Mouse (Mus musculus) neural tube, embryonic 12.5 days (tissue): ENCODE measurements around the gene Cavin2. TPM values are rescaled to one million over a fixed set of nuclear protein-coding genes. Genes with fewer than 3 reads are reported as not detected.

Experiments
- ATAC-seq: fragments of 200-750 bp; cut with Nextera tagmentation; 2 replicates; pipeline ENCODE4 v1.8.0; 2017; ENCODE audit warnings: low read depth, mild to moderate bottlenecking, moderate TSS enrichment, moderate library complexity; ENCODE audit not compliant: low FRiP score
- H3K27ac ChIP-seq: fragments of 300-500 bp; sonication (generic); 2 replicates; pipeline ENCODE4 v1.5.1; 2016
- H3K27me3 ChIP-seq: fragments of 300-500 bp; sonication (generic); replicated peaks from 2 replicates; pipeline ENCODE4 v1.6.1; 2016; ENCODE audit warnings: mild to moderate bottlenecking
- H3K36me3 ChIP-seq: fragments of 300-500 bp; sonication (generic); 2 replicates; pipeline ENCODE4 v1.6.1; 2016; ENCODE audit warnings: mild to moderate bottlenecking
- H3K4me1 ChIP-seq: fragments of 300-500 bp; sonication (generic); 2 replicates; pipeline ENCODE4 v1.6.1; 2016
- H3K4me2 ChIP-seq: fragments of 300-500 bp; sonication (generic); replicated peaks from 2 replicates; pipeline ENCODE4 v1.6.1; 2016; ENCODE audit warnings: mild to moderate bottlenecking
- H3K4me3 ChIP-seq: fragments of 300-500 bp; sonication (generic); 2 replicates; pipeline ENCODE4 v1.5.1; 2016
- H3K9ac ChIP-seq: fragments of 300-500 bp; sonication (generic); 2 replicates; pipeline ENCODE4 v1.6.1; 2016; ENCODE audit warnings: mild to moderate bottlenecking
- H3K9me3 ChIP-seq: fragments of 300-500 bp; sonication (generic); 2 replicates; pipeline ENCODE4 v1.6.1; 2016; ENCODE audit warnings: mild to moderate bottlenecking
- WGBS: fragments of 180-500 bp; shearing (Covaris S2); methylation state at CpG from one replicate; pipeline ENCODE4 v1.1.7; 2016; 5-methylcytosine and 5-hydroxymethylcytosine counted together
- polyA plus RNA-seq: library from polyadenylated mRNA; unstranded; fragments of >200 nt; fragmentation: Nextera tagmentation; extraction: Ambion mirVana; gene quantifications from 2 replicates; pipeline ENCODE4 v1.2.1, GENCODE M21; 2016

The Cavin2 gene
- polyA plus RNA-seq, 1 experiment from 2014 or later = 7.8 TPM

DNA sequence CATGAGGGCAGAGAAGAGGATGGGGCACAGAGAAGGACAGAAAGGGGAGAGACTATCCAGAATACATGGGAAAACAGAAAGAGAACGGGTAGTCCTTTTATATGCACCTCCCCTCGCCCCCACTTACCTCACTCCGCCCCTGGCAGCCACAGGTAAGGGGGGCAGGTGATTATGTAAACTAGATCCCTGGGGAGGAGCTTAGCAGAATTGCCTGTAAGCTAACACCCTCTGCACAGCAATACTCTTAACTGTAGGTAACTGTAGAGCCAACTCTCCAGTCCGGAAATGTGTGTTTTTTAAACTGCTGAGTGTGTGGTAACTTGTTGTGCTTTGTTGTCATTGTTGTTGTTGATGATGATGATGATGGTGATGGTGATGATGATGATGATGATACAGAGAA is 17.1 kb upstream of the Cavin2 start:
- 55% methylated on average over 4 of the region's 4 CpGs for WGBS
- no peak for ATAC-seq

DNA sequence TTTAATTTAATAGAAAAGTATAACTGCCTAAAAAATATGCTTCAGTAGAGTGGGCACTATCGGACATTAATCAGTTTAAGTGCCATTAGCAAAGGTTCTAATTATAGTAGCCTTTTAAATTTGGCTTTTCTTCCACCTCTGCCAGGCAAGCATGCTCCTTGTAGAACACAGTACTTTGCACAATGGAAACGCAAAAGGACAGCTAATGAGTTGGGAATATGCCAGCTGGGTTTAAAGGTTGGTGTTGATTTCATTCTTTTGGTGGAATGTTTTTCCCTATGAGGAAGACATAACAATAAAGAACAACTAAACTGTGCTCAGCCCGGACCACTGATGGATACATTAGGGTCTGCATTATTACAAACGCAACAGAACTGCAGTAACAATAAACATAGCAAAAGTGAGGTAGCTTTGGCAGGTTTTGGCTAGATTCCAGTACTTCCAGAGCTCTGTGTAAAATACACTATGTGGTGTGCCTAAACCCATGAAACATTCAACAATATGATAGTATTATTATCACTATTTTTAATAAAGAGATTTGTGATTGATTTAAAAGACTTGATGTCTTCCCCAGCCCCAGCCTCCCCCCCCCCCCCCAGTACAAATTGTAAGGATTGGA is 16.2 kb upstream of the Cavin2 start:
- no peak overlapping the region for H3K4me3 ChIP-seq
- no peak overlapping the region for H3K9ac ChIP-seq
- no peak overlapping the region for H3K27ac ChIP-seq
- H3K4me1 ChIP-seq = no peaks in the 10 kb centered on the region
- H3K9me3 ChIP-seq = no peaks in the 10 kb centered on the region
- H3K36me3 ChIP-seq = no peaks in the 10 kb centered on the region
- no peak for ATAC-seq
- 78% methylated on average over 4 of the region's 4 CpGs for WGBS
- no peak overlapping the region for H3K4me2 ChIP-seq
- no peaks in the 10 kb centered on the region for H3K27me3 ChIP-seq

More for the DNA sequence above, 17.1 kb upstream of the Cavin2 start:
- Histone ChIP-seq H3K27me3 (no peaks in the 10 kb centered on the region), H3K4me3 (no peak overlapping the region), H3K9me3 (no peaks in the 10 kb centered on the region), H3K36me3 (no peaks in the 10 kb centered on the region), H3K9ac (no peak overlapping the region), H3K4me2 (no peak overlapping the region), H3K27ac (no peak overlapping the region), H3K4me1 (0 out of 2 replicates have a peak, but pooled peaks cover 2% of the 10 kb centered on the region)

DNA sequence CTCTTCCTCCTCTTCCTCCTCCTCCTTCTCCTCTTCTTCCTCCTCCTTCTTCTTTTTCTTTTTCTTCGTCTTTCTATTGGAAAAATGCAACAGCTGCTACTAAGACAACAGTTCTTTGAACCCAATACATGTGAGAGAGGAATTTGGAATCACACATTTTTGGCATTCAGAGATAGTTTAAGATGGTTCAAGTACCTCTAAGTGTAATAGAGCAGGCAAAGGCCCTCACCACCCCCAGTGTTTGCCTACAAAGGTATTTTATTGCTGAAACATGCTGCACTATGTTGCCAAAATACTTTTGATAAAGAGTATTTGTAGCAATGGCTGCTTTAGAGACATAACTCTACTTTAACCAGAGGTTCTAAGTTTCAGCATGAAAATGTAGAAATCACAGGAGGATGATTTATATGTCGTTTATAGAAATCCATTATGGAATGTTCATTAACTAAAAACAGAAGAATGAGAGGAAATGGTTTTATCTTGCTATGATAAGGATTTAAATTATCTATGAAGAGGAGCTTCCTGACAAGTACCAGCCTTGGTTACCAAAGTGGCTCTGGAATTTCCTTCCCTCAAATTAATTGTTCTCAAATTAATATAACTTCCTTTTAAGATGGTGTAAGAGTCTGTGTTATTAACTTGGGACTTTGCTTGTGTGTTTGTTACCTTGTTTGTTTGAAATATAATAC is 10.9 kb upstream of the Cavin2 start:
- H3K9ac ChIP-seq = no peak overlapping the region
- no peaks in the 10 kb centered on the region for H3K36me3 ChIP-seq
- H3K27ac ChIP-seq = no peak overlapping the region
- no peaks in the 10 kb centered on the region for H3K27me3 ChIP-seq
- H3K4me1 ChIP-seq = no peaks in the 10 kb centered on the region
- H3K9me3 ChIP-seq = no peaks in the 10 kb centered on the region
- no peak overlapping the region for H3K4me3 ChIP-seq
- no peak overlapping the region for H3K4me2 ChIP-seq
- WGBS = 88% methylated on average over 2 of the region's 2 CpGs
- ATAC-seq = no peak

DNA sequence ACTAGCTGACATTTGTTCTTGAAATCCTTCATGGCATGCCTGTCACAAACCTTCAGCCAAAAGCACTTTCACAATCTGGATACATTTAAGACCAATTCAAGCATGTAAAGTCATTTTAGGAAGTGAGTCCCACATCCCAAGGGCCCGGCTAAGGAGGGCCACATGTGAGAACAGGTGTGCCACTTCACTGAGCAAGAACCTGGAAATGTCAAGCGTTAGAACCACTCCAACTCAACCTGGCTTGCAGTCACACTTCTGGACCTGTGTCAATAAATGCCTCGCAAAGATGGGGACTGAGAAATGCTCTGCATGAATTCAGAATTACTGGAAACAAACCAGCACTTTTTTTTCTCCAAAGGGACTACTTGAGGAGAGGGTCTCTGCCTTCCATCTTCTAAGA is 725 bp upstream of the Cavin2 start:
- Histone ChIP-seq H3K4me1 (peaks cover 10% of the 10 kb centered on the region; the same call in 1 of the 2 replicates), H3K4me2 (no peak overlapping the region), H3K36me3 (no peaks in the 10 kb centered on the region), H3K27ac (no peak overlapping the region), H3K4me3 (no peak overlapping the region), H3K27me3 (no peaks in the 10 kb centered on the region), H3K9ac (no peak overlapping the region), H3K9me3 (no peaks in the 10 kb centered on the region)
- ATAC-seq = no peak
- 87% methylated on average over 3 of the region's 3 CpGs for WGBS

GRCm38 (mm10) chr1:51289620-51290445 is 907 bp downstream of the Cavin2 start:
- no peaks in the 10 kb centered on the region for H3K9me3 ChIP-seq
- peak; percentile 39; the same call in 1 of the 2 replicates for ATAC-seq
- H3K4me1 ChIP-seq = peaks cover 10% of the 10 kb centered on the region; the same call in 1 of the 2 replicates
- H3K4me2 ChIP-seq = no peak overlapping the region
- no peaks in the 10 kb centered on the region for H3K36me3 ChIP-seq
- 87% methylated on average over 17 of the region's 17 CpGs for WGBS
- no peaks in the 10 kb centered on the region for H3K27me3 ChIP-seq
- H3K27ac ChIP-seq = no peak overlapping the region
- H3K4me3 ChIP-seq = no peak overlapping the region
- no peak overlapping the region for H3K9ac ChIP-seq

DNA sequence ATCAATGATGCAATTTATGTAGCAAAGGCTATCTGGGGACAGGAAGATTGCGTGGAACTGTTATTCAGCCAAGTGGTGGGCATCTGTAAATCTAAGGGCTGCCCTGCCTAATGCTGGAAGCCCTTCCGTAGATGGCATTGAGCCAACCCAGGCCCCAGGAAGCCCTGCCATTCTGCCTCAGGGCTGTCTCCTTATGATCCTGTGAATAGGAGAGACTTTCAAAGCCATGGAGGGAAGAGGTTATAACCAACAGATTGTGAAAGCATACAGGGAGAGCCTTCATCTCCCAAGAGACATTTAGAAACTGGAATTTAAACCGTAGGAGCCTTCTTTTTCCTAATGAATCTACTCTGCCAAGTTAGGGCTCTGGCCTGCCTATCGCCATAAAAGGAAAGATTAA is 1.7 kb downstream of the Cavin2 start:
- H3K9me3 ChIP-seq = no peaks in the 10 kb centered on the region
- WGBS = 50% methylated on average over 4 of the region's 4 CpGs
- no peak overlapping the region for H3K4me2 ChIP-seq
- peaks cover 10% of the 10 kb centered on the region; the same call in 1 of the 2 replicates for H3K4me1 ChIP-seq
- H3K27me3 ChIP-seq = no peaks in the 10 kb centered on the region
- H3K36me3 ChIP-seq = no peaks in the 10 kb centered on the region
- no peak overlapping the region for H3K9ac ChIP-seq
- H3K4me3 ChIP-seq = no peak overlapping the region
- no peak overlapping the region for H3K27ac ChIP-seq
- peak; percentile 76 for ATAC-seq

DNA sequence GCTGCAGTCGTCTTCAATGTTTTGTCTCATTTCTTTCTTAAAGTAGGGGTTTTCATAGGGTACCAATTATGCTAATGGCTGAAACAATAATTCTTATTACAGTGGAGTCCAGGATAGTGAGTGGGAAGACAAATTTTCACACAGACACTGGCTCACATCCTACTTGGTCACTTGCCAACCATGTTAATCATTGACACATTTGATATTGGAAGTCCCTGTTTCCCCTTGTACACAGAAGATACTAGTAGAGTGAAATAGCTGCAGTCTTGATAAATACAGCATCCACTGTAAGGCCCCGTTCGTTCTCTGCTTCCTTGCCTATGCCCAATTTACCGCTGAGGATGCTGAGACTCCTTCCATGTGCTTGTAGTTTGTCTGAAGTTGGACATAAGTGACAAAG is 3.4 kb downstream of the Cavin2 start:
- no peaks in the 10 kb centered on the region for H3K9me3 ChIP-seq
- ATAC-seq = no peak
- no peak overlapping the region for H3K27ac ChIP-seq
- no peak overlapping the region for H3K9ac ChIP-seq
- WGBS = 93% methylated on average over 4 of the region's 4 CpGs
- no peaks in the 10 kb centered on the region for H3K27me3 ChIP-seq
- H3K36me3 ChIP-seq = no peaks in the 10 kb centered on the region
- H3K4me1 ChIP-seq = peaks cover 10% of the 10 kb centered on the region; the same call in 1 of the 2 replicates
- H3K4me2 ChIP-seq = no peak overlapping the region
- no peak overlapping the region for H3K4me3 ChIP-seq

DNA sequence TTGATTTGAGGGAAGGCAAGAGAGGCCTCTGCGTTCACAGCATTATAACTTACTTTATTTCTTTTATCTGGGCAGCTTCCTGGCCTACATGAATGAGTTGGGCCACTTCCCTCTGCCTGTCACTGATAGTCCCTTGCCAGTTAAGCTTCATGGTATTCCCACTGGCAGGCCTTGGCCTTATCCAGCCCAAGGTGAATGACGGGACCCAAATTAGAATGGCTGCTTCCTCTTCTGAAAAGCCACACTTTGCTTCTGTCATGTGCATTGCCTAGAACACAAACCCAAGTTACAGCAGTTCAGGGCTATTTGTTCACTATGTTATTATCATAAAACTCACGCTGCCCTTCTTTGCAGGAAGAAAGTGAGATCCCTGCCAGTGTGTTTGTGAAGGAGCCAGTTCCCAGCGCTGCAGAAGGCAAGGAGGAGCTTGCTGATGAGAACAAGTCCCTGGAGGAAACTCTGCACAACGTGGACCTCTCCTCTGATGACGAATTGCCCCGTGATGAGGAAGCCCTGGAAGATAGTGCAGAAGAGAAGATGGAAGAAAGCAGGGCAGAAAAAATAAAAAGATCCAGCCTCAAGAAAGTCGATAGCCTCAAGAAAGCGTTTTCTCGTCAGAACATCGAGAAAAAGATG is 11.5 kb downstream of the Cavin2 start:
- Histone ChIP-seq H3K4me1 (no peaks in the 10 kb centered on the region), H3K9ac (no peak overlapping the region), H3K27me3 (no peaks in the 10 kb centered on the region), H3K27ac (no peak overlapping the region), H3K9me3 (no peaks in the 10 kb centered on the region), H3K4me2 (no peak overlapping the region), H3K4me3 (no peak overlapping the region), H3K36me3 (no peaks in the 10 kb centered on the region)
- WGBS = 84% methylated on average over 11 of the region's 11 CpGs
- ATAC-seq = no peak

GRCm38 (mm10) chr1:51307056-51307455 is 18.1 kb downstream of the Cavin2 start:
- WGBS = 86% methylated on average over 3 of the region's 3 CpGs
- Histone ChIP-seq H3K4me2 (no peak overlapping the region), H3K4me1 (no peaks in the 10 kb centered on the region), H3K27me3 (no peaks in the 10 kb centered on the region), H3K9ac (no peak overlapping the region), H3K9me3 (no peaks in the 10 kb centered on the region), H3K36me3 (no peaks in the 10 kb centered on the region), H3K27ac (no peak overlapping the region), H3K4me3 (no peak overlapping the region)
- no peak for ATAC-seq

GRCm38 (mm10) chr1:51315476-51315875 is 26.6 kb downstream of the Cavin2 start:
- WGBS = 52% methylated on average over 2 of the region's 2 CpGs
- 0 out of 2 replicates have a peak, but pooled peaks cover 2% of the 10 kb centered on the region for H3K4me1 ChIP-seq
- ATAC-seq = no peak
- H3K27ac ChIP-seq = no peak overlapping the region
- H3K9me3 ChIP-seq = no peaks in the 10 kb centered on the region
- no peak overlapping the region for H3K4me3 ChIP-seq
- H3K36me3 ChIP-seq = no peaks in the 10 kb centered on the region
- no peak overlapping the region for H3K4me2 ChIP-seq
- H3K27me3 ChIP-seq = no peaks in the 10 kb centered on the region
- no peak overlapping the region for H3K9ac ChIP-seq

- Histone ChIP-seq H3K27ac (no peak overlapping the region), H3K27me3 (no peaks in the 10 kb centered on the region), H3K4me3 (no peak overlapping the region), H3K4me1 (no peaks in the 10 kb centered on the region), H3K36me3 (no peaks in the 10 kb centered on the region), H3K9ac (no peak overlapping the region), H3K9me3 (no peaks in the 10 kb centered on the region), H3K4me2 (no peak overlapping the region)
- WGBS = 85% methylated on average over 6 of the region's 6 CpGs
- no peak for ATAC-seq
Observed at GRCm38 (mm10) chr1:51323506-51323905, 34.6 kb downstream of the Cavin2 start.

DNA sequence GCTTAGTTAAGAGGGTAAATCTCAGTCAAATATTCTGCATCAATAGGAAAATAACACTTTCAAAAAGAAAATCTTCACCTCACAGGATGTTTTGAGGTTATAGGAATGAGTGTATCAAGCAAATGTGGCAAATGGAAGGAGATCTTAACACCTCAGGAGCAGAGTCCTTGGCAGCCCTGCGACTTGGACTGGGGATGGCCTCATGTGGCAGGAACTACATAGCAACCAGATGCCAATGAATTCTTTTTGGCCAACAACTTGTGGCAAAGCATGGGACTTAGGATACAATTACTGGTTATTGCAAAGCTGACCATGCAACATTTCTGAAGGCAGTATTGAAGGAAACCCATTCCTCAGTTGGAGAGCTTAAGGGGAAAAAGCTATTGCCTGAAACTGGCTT is 39.6 kb downstream of the Cavin2 start:
- Histone ChIP-seq H3K9me3 (no peaks in the 10 kb centered on the region), H3K27ac (no peak overlapping the region), H3K4me1 (peaks cover 10% of the 10 kb centered on the region), H3K9ac (no peak overlapping the region), H3K27me3 (no peaks in the 10 kb centered on the region), H3K36me3 (no peaks in the 10 kb centered on the region), H3K4me2 (no peak overlapping the region), H3K4me3 (no peak overlapping the region)
- 95% methylated on average over 1 of the region's 1 CpGs for whole genome bisulfite sequencing
- no peak for ATAC-seq
